Mouse (Mus musculus): ENCODE data around the gene Sult3a2.
"Not testable (repeated sequence)": the region's sequence is repeated elsewhere in the genome, so short reads cannot be mapped to it uniquely, and the experiment has no call there.

Sult3a2 gene

DNA sequence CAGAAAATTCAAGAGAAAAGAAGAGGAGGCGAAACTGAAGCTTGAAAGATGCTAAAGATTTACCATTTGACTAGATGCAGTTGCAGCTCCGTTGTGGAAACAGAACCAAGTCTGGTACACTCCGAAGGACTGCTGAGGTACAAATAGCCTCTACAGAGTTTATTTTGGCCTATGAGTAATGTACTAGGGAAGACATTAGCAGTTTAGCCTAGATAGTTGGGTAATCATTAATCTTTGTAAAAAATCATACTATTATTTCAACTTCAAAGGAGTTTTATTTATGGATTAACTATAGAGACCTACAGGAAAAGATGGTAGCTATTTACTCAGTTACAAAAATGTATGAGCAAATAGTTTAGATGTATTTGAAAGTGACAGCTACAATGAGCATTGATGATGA is at the start of gene Sult3a2:
Gene Sult3a2, minus strand, starts transcription at position 101 of the 400 bp plus-strand sequence.
- no peak for DNase-seq

DNA sequence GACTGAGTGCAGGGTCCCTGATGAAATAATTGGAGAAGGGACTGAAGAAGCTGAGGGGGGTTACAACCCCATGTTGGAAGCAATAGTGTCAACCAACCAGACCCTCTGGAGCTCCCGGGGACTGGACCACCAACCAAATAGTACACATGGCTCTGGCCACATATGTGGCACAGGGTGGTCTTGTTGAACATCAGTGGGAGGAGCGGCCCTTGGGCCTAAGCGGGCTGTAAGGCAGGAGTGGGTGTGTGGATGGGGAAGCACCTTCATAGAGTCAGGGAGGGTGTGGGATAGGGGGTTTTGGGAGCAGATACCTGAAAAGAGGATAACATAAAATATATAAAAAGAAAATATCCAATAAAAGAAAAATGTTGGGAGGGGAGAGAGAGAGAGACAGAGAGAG is 34.4 kb upstream of the Sult3a2 start:
- no peak for DNase-seq

DNA sequence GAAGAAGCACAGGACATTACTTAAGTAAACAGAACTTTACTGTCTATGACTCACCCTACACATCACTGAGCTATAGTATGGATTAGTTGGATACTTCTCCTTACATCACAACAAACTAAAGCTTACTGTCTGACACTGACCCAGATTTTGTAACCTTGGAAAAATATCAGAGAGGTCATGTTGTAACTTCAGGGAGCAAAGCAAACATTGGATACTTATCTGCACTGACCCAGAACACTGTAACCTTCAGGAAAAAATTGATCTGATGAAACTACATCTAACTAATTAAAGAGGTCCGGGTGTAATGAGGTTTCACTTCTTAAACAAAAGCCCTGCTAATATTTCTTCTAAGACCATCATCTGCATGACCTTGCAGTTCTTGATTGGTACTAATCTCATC is 30.4 kb upstream of the Sult3a2 start:
- no peak for DNase-seq

DNA sequence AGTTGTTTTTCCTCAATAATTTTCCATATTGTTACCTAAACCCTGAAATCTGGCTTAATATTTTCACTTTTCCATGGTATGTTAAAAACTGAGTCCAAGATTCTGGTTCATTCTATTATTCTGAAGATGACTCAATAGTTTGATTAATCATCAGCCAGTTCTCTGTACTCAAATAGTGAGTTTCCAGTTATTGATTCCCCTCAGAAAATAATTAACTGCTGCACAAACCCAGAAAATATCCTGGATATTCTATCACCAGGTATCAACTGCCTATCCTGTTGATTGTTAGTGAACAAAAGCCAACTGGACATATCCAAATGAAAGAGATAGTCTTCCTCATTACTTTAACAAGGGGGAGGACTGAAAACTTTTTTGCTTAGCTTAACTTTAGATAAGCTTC is 27.8 kb upstream of the Sult3a2 start:
- no peak for DNase-seq

DNA sequence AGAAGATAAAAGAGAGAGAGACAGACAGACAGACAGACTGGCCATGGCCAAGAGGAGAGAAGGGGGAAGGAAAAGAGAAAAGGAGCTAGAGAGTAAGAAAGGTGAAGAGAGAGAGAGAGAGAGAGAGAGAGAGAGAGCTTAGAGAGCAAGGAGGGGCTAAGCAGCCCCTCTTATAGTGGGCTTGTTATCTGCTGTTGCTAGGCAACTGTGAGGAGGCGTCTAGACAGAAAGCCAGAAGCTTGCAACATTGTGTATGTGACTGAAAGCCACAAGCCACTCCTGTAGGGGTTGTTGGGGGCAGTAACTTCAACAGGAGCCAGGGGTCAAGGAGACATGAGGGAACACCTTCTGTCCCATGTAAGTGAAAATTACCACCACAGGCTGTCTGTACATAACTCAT is 25.3 kb upstream of the Sult3a2 start:
- DNase-seq = no peak

DNA sequence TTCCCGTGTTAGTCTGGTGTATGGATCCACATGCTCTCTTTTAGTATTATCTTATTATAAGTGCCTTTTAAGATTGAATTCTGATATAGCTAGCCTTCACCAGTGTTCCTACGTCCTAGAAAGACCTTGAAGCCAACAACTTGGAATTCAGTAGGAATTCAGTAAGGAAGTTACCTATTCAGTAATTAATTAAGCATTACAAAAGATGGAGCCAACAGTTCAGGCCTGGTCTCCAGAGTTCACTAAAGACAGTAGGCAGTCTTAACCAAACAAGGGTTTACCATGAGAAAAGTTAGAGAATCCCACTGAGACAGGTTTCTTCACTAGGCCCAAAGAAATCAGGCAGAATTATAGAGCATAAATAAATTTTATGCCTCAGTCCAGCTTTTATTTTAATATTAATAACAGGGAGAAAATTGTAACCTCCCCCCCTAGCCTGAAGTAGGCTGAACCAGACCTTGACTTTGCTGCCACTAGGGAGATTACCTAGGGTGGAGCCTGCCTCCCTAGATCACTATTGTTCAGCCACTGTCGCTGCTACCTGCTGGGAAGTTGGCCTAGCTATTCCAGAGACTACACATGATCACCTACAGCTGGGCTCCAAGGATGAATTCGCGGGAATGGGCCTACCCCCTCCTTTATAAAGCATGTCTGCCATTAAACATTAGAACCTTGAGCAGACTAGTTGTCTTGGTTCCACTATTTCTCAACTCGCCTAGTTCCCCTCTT is 10.9 kb upstream of the Sult3a2 start:
- DNase-seq = not testable (repeated sequence)

DNA sequence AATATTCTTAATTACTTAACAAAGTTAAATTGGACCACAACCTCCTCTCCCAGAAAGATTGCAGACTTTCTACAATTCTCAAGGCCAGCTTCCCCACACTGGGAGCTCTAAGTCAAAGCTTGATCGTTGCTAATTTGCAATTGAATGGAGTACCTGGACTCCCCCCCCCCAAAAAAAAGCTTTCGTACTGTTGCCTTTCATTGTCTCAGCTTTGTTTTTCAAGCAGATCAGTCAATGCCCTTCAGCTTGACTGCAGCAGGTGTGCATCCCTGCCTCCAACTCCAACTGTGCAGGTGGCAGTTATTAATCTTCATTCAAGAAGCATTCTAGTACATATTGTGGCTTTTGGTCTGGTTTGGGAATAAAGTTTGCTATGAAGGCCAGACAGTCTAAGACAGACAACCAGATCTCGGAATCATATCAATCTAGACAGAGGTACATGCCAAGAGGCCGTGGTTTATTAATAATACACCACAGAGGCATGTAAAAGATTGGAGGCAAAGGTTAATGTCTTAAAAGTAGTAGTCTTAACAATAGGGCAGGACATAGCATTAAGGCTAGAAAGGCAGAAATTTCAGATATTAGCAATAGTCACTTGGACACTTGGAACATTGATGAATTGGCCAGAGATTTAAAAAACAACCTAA is 9.9 kb upstream of the Sult3a2 start:
- not testable (repeated sequence) for DNase-seq

DNA sequence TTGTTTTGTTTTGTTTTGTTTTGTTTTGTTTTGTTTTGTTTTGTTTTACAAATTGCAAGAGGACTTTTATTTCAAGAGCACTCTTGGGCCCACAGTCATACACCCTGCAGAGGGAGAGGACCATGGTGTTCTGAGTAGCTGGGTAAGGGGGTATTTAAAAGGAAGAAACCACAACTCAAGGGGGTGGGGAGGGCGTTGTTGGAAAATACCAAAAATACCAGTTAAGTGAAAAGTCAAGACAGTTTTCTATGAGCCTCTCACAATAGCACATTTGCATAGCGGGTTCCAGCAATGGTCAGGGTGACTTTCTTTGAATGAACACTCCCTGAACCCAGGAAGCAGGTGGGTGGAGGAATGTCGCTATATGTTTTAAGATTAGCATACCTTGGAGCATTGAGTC is 5.7 kb upstream of the Sult3a2 start:
- DNase-seq = not testable (repeated sequence)

DNA sequence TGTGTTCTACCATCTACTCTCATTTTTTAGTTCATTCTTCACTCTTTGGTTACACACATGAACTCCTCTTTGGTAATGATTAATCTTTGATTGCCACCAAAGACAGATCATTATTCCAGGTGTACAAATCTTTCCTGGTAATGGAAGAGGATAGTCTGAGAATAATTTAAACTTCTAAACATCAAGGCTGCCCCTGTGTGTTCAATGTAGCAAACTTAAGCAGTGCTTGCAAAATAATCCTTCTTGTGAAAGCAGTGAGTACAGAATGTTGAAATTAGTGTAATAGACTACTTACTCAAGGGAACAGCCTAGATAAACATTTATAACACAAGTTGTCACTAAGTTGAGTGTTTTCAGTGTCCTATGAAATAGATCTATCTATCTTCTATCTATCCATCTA is 1.0 kb upstream of the Sult3a2 start:
- no peak for DNase-seq

DNA sequence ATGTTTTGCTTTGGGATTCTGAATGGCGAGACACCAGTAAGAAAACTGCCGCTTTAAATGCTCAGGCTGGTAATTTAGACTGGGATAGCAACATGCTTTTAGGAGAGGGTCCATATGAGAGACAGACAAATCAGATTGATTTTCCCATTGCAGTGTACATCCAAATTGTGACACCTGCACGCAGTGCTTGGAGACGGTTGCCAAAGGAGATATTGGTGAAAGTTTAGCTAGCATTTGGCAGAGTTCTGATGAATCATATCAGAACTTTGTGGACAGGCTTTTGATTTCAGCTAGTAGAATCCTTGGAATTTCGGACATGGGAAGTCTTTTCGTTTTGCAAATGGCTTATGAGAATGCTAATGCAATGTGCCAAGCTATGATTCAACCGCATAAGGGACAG is 51.3 kb downstream of the Sult3a2 start:
- DNase-seq = not testable (repeated sequence)

DNA sequence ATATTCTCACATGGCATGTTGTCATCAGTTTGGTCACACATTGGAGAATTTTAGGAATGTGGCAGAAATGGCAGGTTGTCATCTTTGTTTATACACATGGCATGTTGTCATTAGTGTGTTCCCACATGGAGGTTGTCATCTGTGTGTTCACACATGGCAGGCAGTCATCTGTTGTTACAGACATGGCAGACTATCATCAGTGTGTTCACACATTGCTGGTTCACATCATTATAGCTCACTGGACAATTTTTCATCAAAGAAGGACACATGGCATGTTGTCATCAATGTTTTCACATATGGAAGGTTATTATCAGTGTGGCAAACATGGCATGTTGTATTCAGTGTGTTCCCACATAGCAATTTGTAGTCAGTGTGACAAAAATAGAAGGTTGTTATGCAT is 53.3 kb downstream of the Sult3a2 start:
- no peak for DNase-seq

DNA sequence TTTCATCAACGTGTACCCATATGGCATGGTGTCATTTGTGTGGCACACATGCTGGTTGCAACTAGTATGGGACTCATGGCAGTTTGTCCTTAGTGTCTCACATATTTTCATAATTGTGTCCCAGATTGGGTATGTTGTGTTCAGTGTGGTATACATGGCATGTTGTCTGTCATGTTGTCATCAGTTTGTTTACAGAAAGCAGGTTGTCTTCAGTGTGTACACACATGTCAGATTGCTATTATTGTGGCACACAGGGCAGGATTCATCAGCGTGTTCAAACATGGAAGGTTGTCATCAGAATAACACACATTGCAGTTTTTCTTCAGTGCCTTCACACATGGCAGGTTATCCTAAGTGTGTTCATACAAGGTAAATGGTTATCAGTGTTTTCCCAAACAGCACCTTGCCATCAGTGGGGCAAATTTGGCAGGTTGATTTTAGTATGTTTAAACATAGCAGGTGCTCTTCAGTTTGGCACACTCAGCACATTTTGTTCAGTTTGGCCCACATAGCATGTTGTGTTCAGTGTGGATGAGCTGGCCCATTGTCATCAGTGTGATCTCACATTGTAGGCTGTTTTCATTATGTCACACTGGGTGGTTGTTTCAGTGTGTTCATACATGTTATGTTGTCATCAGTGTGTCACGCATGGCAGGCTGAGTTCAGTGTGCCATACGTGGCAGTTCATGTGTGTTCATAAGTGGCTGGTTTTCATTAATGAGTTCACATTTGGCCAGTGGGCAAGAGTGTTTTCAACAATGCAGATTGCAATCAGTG is 53.9 kb downstream of the Sult3a2 start:
- no peak for DNase-seq

DNA sequence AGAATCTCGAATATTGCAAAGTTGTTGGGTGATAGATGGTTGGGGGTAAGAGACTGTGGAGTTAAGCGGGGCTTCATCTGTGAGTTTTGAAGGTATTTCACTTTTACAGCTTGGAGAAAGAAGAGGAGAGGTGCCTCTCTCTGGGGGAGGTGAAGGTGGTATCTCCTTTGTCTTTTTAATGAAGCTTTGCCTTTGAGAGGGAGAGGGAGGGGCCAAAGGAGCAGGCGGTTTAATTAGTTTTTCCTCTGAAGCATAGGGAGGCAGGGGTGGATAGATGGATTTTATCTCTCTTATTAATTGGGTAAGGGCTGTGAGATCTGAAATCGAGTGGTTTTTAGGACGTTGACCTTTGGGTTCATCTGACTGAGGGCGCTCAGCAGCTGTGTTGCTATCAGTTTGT is 62.7 kb downstream of the Sult3a2 start:
- DNase-seq = no peak

DNA sequence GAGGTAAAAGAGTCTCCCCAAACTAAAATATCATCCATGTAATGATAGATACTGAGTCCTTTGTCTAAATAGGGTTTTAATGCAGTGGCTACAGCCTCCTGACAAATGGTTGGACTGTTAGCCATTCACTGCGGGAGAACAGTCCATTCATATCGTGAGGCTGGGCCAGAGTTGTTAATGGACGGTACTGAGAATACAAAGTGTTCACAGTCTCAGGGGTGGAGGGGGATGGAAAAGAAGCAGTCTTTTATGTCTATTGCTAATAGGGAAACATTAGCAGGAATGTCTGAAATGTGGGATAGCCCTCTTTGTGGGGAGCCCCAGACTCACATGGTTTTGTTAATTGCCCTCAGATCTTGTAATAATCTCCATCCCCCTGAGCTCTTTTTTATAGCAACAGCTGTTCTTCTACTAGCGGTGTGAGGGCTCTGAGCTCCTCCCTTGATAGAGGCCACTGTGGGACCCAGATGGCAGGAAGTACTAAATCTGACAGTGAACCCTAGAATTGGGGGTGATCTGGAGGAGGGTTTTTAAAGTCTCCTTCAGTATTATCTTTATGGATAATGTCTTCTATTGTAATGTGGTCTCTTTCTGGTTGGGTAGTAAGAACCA is 64.6 kb downstream of the Sult3a2 start:
- no peak for DNase-seq

All from lung, adult 18-20 months (tissue).